Mouse (Mus musculus) lung, adult 2 months (tissue): ENCODE results near the gene Ikzf1.

Experiments
- CTCF ChIP-seq: fragments of 200-500 bp; IDR thresholded peaks from 2 replicates; pipeline ENCODE4 v1.5.1; 2011; ENCODE audit warnings: mild to moderate bottlenecking, low read length, control low read depth; ENCODE audit not compliant: insufficient read depth
- POLR2A ChIP-seq: fragments of 200-500 bp; IDR thresholded peaks from 2 replicates; pipeline ENCODE4 v1.6.1; 2011; ENCODE audit warnings: low read depth, mild to moderate bottlenecking, control low read depth, low read length, borderline replicate concordance; ENCODE audit errors: extremely low read depth

- TF ChIP-seq CTCF (no peak), POLR2A (no peak)
These were observed 100.7 kb downstream of the Ikzf1 start for GRCm38 (mm10) chr11:11785457-11785856.
